Mouse (Mus musculus) C2C12 (cell line): ENCODE results near the gene Pdyn.

Experiments
- CTCF ChIP-seq: IDR thresholded peaks from one replicate; pipeline ENCODE4 v1.5.1; 2011; ENCODE audit not compliant: control insufficient read depth, insufficient read depth, insufficient read length
- MAX ChIP-seq: IDR thresholded peaks from one replicate; pipeline ENCODE4 v1.6.1; 2011; ENCODE audit warnings: mild to moderate bottlenecking, control low read depth
- MYOD1 ChIP-seq: IDR thresholded peaks from one replicate; pipeline ENCODE4 v1.6.1; 2011; ENCODE audit warnings: low read depth; ENCODE audit not compliant: control insufficient read depth, insufficient read length

- TF ChIP-seq CTCF (no peak), MAX (no peak), MYOD1 (no peak)
These were observed 47.0 kb downstream of the Pdyn start for GRCm38 (mm10) chr2:129652616-129653015.
